Mouse (Mus musculus) liver, postnatal 0 days (tissue): ENCODE data around the gene Efnb2. TPM values are rescaled to one million over a fixed set of nuclear protein-coding genes. Genes with fewer than 3 reads are reported as not detected.

Experiments
- ATAC-seq: fragments of 200-750 bp; cut with Nextera tagmentation; 2 replicates; pipeline ENCODE4 v1.8.0; 2017; ENCODE audit warnings: mild to moderate bottlenecking, moderate library complexity
- DNase-seq: peaks from one replicate; pipeline ENCODE4 v3.0.0-alpha.2; 2016
- H3K27ac ChIP-seq: fragments of 300-500 bp; sonication (generic); 2 replicates; pipeline ENCODE4 v1.5.1; 2014; ENCODE audit warnings: antibody characterized with exemption, moderate library complexity, mild to moderate bottlenecking, low read depth
- H3K27me3 ChIP-seq: fragments of 300-500 bp; sonication (generic); 2 replicates; pipeline ENCODE4 v1.6.1; 2014; ENCODE audit warnings: low read length, control low read depth, mixed read lengths; ENCODE audit not compliant: insufficient read depth
- H3K36me3 ChIP-seq: fragments of 300-500 bp; sonication (generic); replicated peaks from 2 replicates; pipeline ENCODE4 v1.6.1; 2014; ENCODE audit warnings: mild to moderate bottlenecking, control low read depth, low read length, moderate library complexity, mixed read lengths; ENCODE audit not compliant: insufficient read depth
- H3K4me1 ChIP-seq: fragments of 300-500 bp; sonication (generic); 2 replicates; pipeline ENCODE4 v1.6.1; 2014; ENCODE audit warnings: antibody characterized with exemption, mild to moderate bottlenecking, control low read depth; ENCODE audit not compliant: insufficient read depth
- H3K4me2 ChIP-seq: fragments of 300-500 bp; sonication (generic); 2 replicates; pipeline ENCODE4 v1.6.1; 2014; ENCODE audit warnings: low read depth, mild to moderate bottlenecking, low read length, moderate library complexity, mixed read lengths
- H3K4me3 ChIP-seq: fragments of 300-500 bp; sonication (generic); 2 replicates; pipeline ENCODE4 v1.5.1; 2014; ENCODE audit warnings: low read depth, low read length
- H3K9ac ChIP-seq: fragments of 300-500 bp; sonication (generic); replicated peaks from 2 replicates; pipeline ENCODE4 v1.6.1; 2014; ENCODE audit warnings: mild to moderate bottlenecking, moderate library complexity
- H3K9me3 ChIP-seq: fragments of 300-500 bp; sonication (generic); 2 replicates; pipeline ENCODE4 v1.6.1; 2016; ENCODE audit warnings: mild to moderate bottlenecking, control low read depth, low read length, mixed read lengths
- CTCF ChIP-seq: sonication (generic); IDR thresholded peaks from 2 replicates; pipeline ENCODE4 v1.5.1; 2016; ENCODE audit warnings: antibody characterized with exemption, low read depth
- EP300 ChIP-seq: IDR thresholded peaks from 2 replicates; pipeline ENCODE4 v1.6.1; 2016; ENCODE audit warnings: antibody characterized with exemption, low read depth, mild to moderate bottlenecking
- WGBS: fragments of 180-500 bp; shearing (Covaris S2); extraction: QIAGEN DNeasy Blood & Tissue Kit; methylation state at CpG from one replicate; pipeline ENCODE4 v1.1.7; 2014; ENCODE audit not compliant: insufficient replicate concordance; 5-methylcytosine and 5-hydroxymethylcytosine counted together
- polyA plus RNA-seq: library from polyadenylated mRNA; unstranded; fragments of >200 nt; fragmentation: Nextera tagmentation; extraction: Ambion mirVana; gene quantifications from 2 replicates; pipeline ENCODE4 v1.2.1, GENCODE M21; 2015

The Efnb2 gene
- polyA plus RNA-seq, 1 experiment from 2014 or later, result 1.0 TPM

GRCm38 (mm10) chr8:8639569-8640263 is 21.3 kb downstream of the Efnb2 start:
- TF ChIP-seq EP300 (no peak), CTCF (no peak)
- Histone ChIP-seq H3K4me1 (no peaks in the 10 kb centered on the region), H3K4me3 (no peak overlapping the region), H3K36me3 (no peaks in the 10 kb centered on the region), H3K4me2 (no peak overlapping the region), H3K9me3 (no peaks in the 10 kb centered on the region), H3K27me3 (no peaks in the 10 kb centered on the region), H3K9ac (no peak overlapping the region), H3K27ac (no peak overlapping the region)
- ATAC-seq (no peak), DNase-seq (no peak)
- WGBS, result 64% methylated on average over 8 of the region's 8 CpGs

DNA sequence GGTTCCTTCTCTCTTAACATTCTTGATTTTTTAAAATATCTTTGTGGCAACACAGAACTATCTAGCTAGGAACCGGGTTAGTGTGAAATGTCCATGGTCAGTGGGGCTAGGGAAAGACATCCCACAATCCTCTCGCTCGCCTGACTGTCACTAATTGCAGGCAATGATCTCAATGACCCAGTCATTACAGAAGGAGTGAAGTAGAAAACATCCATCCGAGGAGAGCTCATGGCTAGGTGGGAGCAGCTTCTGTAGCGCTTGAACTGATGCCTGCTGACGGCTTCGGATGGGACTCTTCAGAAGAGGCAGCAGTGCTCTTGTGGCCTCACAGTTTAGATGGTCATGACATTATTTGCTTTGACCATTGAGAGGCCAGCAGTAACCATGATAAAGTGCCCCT is 29.6 kb downstream of the Efnb2 start:
- 78% methylated on average over 7 of the region's 7 CpGs for WGBS
- Histone ChIP-seq H3K36me3 (no peaks in the 10 kb centered on the region), H3K27me3 (no peaks in the 10 kb centered on the region), H3K4me1 (no peaks in the 10 kb centered on the region), H3K4me3 (no peak overlapping the region), H3K9me3 (no peaks in the 10 kb centered on the region), H3K27ac (no peak overlapping the region), H3K4me2 (no peak overlapping the region), H3K9ac (no peak overlapping the region)
- DNase-seq (no peak), ATAC-seq (no peak)
- TF ChIP-seq EP300 (no peak), CTCF (no peak)

DNA sequence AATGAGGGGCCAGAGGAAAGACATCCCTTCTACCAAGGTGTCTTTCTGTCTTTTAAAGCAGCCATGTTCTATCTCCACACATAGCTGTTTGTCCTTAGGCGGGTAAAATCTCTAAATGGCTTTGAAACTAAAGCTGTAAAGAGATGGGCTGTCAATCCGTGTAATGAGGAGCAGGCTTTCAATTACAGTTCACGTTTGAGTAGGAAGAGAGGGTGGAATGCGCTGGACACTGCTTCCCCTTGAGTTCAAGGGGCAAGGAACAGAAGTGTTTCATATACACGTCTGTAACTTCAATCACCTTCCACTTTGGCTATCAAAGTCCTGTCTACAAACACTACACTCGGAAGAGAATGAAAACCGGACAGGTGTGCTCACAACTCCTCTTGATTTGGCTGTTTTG is 37.0 kb downstream of the Efnb2 start:
- no peaks in the 10 kb centered on the region for H3K9me3 ChIP-seq
- no peak overlapping the region for H3K27ac ChIP-seq
- no peaks in the 10 kb centered on the region for H3K4me1 ChIP-seq
- DNase-seq (no peak), ATAC-seq (no peak)
- H3K4me2 ChIP-seq, result no peak overlapping the region
- H3K36me3 ChIP-seq, result no peaks in the 10 kb centered on the region
- no peak overlapping the region for H3K9ac ChIP-seq
- H3K27me3 ChIP-seq, result no peaks in the 10 kb centered on the region
- no peak overlapping the region for H3K4me3 ChIP-seq
- TF ChIP-seq CTCF (no peak), EP300 (no peak)
- WGBS, result 59% methylated on average over 7 of the region's 7 CpGs

GRCm38 (mm10) chr8:8623486-8623885 is 37.6 kb downstream of the Efnb2 start:
- Histone ChIP-seq H3K9ac (no peak overlapping the region), H3K27ac (no peak overlapping the region), H3K4me3 (no peak overlapping the region), H3K36me3 (no peaks in the 10 kb centered on the region), H3K27me3 (no peaks in the 10 kb centered on the region), H3K4me1 (no peaks in the 10 kb centered on the region), H3K4me2 (no peak overlapping the region), H3K9me3 (no peaks in the 10 kb centered on the region)
- DNase-seq (no peak), ATAC-seq (no peak)
- TF ChIP-seq EP300, result no peak
- TF ChIP-seq CTCF, result no peak
- 29% methylated on average over 8 of the region's 8 CpGs for WGBS

- Histone ChIP-seq H3K4me3 (no peak overlapping the region), H3K4me1 (no peaks in the 10 kb centered on the region), H3K4me2 (no peak overlapping the region), H3K9ac (no peak overlapping the region), H3K27ac (no peak overlapping the region), H3K9me3 (no peaks in the 10 kb centered on the region), H3K27me3 (no peaks in the 10 kb centered on the region), H3K36me3 (no peaks in the 10 kb centered on the region)
- ATAC-seq (no peak), DNase-seq (no peak)
- TF ChIP-seq CTCF, result no peak
- no peak for TF ChIP-seq EP300
- 80% methylated on average over 3 of the region's 3 CpGs for WGBS
Measured at GRCm38 (mm10) chr8:8622476-8622875, 38.6 kb downstream of the Efnb2 start.

GRCm38 (mm10) chr8:8622031-8622430 is 39.0 kb downstream of the Efnb2 start:
- Histone ChIP-seq H3K4me3 (no peak overlapping the region), H3K36me3 (no peaks in the 10 kb centered on the region), H3K4me2 (no peak overlapping the region), H3K9me3 (no peaks in the 10 kb centered on the region), H3K4me1 (no peaks in the 10 kb centered on the region), H3K27me3 (no peaks in the 10 kb centered on the region), H3K27ac (no peak overlapping the region), H3K9ac (no peak overlapping the region)
- ATAC-seq (no peak), DNase-seq (no peak)
- 88% methylated on average over 12 of the region's 12 CpGs for WGBS
- no peak for TF ChIP-seq CTCF
- no peak for TF ChIP-seq EP300
